Mouse (Mus musculus) hindbrain, embryonic 15.5 days (tissue): Measurements from ENCODE around the gene Cox10. TPM values are rescaled to one million over a fixed set of nuclear protein-coding genes. Genes with fewer than 3 reads are reported as not detected.

Source experiments
- ATAC-seq: fragments of 200-750 bp; cut with Nextera tagmentation; 2 replicates; pipeline ENCODE4 v1.8.0; 2017; ENCODE audit warnings: low read depth, moderate number of reproducible peaks, moderate TSS enrichment; ENCODE audit not compliant: low FRiP score
- H3K27ac ChIP-seq: fragments of 300-500 bp; sonication (generic); replicated peaks from 2 replicates; pipeline ENCODE4 v1.5.1; 2015; ENCODE audit warnings: mild to moderate bottlenecking, inconsistent platforms
- H3K27me3 ChIP-seq: fragments of 300-500 bp; sonication (generic); 2 replicates; pipeline ENCODE4 v1.6.1; 2015; ENCODE audit warnings: control low read depth, inconsistent platforms
- H3K36me3 ChIP-seq: fragments of 300-500 bp; sonication (generic); 2 replicates; pipeline ENCODE4 v1.6.1; 2015; ENCODE audit warnings: control low read depth, inconsistent platforms
- H3K4me1 ChIP-seq: fragments of 300-500 bp; sonication (generic); replicated peaks from 2 replicates; pipeline ENCODE4 v1.6.1; 2015; ENCODE audit warnings: control low read depth, inconsistent platforms
- H3K4me2 ChIP-seq: fragments of 300-500 bp; sonication (generic); 2 replicates; pipeline ENCODE4 v1.6.1; 2015; ENCODE audit warnings: moderate library complexity, mild to moderate bottlenecking, inconsistent platforms
- H3K4me3 ChIP-seq: fragments of 300-500 bp; sonication (generic); 2 replicates; pipeline ENCODE4 v1.5.1; 2015; ENCODE audit warnings: mild to moderate bottlenecking, inconsistent platforms
- H3K9ac ChIP-seq: fragments of 300-500 bp; sonication (generic); 2 replicates; pipeline ENCODE4 v1.6.1; 2015; ENCODE audit warnings: inconsistent platforms
- H3K9me3 ChIP-seq: fragments of 300-500 bp; sonication (generic); 2 replicates; pipeline ENCODE4 v1.6.1; 2016; ENCODE audit warnings: control low read depth, inconsistent platforms
- WGBS: fragments of 180-500 bp; shearing (Covaris S2); methylation state at CpG from one replicate; pipeline ENCODE4 v1.1.7; 2015; 5-methylcytosine and 5-hydroxymethylcytosine counted together
- polyA plus RNA-seq: library from polyadenylated mRNA; unstranded; fragments of >200 nt; fragmentation: Nextera tagmentation; extraction: Ambion mirVana; gene quantifications from 2 replicates; pipeline ENCODE4 v1.2.1, GENCODE M21; 2015

Cox10 gene
- polyA plus RNA-seq, 1 experiment from 2014 or later: 23.3 TPM

- ATAC-seq: no peak
- WGBS: 2% methylated on average over 52 of the region's 52 CpGs
- peak overlapping the region; percentile 59 for H3K4me3 ChIP-seq
- peak overlapping the region; percentile 85 for H3K4me2 ChIP-seq
- H3K27ac ChIP-seq: no peak overlapping the region
- H3K9me3 ChIP-seq: no peaks in the 10 kb centered on the region
- peaks cover 49% of the 10 kb centered on the region for H3K27me3 ChIP-seq
- peaks cover 62% of the 10 kb centered on the region for H3K4me1 ChIP-seq
- H3K36me3 ChIP-seq: no peaks in the 10 kb centered on the region
- peak overlapping the region; percentile 40 for H3K9ac ChIP-seq
Observed at GRCm38 (mm10) chr11:63919211-63920098, 159.8 kb downstream of the Cox10 start.

- Histone ChIP-seq H3K4me3 (peak overlapping the region; percentile 59), H3K9ac (peak overlapping the region; percentile 40), H3K27me3 (peaks cover 47% of the 10 kb centered on the region), H3K36me3 (no peaks in the 10 kb centered on the region), H3K9me3 (no peaks in the 10 kb centered on the region), H3K27ac (no peak overlapping the region; the same call in 1 of the 2 replicates), H3K4me1 (peaks cover 63% of the 10 kb centered on the region), H3K4me2 (peak overlapping the region; percentile 85)
- 19% methylated on average over 17 of the region's 17 CpGs for WGBS
- ATAC-seq: no peak
Observed at GRCm38 (mm10) chr11:63918321-63919105, 160.8 kb downstream of the Cox10 start.

- no peak overlapping the region for H3K4me3 ChIP-seq
- peak overlapping the region; percentile 85 for H3K4me2 ChIP-seq
- WGBS: 21% methylated on average over 6 of the region's 6 CpGs
- no peak for ATAC-seq
- no peak overlapping the region for H3K9ac ChIP-seq
- H3K9me3 ChIP-seq: no peaks in the 10 kb centered on the region
- peaks cover 49% of the 10 kb centered on the region for H3K27me3 ChIP-seq
- no peak overlapping the region for H3K27ac ChIP-seq
- no peaks in the 10 kb centered on the region for H3K36me3 ChIP-seq
- H3K4me1 ChIP-seq: peaks cover 56% of the 10 kb centered on the region
Observed at GRCm38 (mm10) chr11:63917561-63917960, 161.7 kb downstream of the Cox10 start.

- H3K9ac ChIP-seq: peak overlapping the region; percentile 5; the same call in 1 of the 2 replicates
- peak overlapping the region; percentile 40 for H3K4me3 ChIP-seq
- H3K4me2 ChIP-seq: peak overlapping the region; percentile 95
- peaks cover 27% of the 10 kb centered on the region for H3K4me1 ChIP-seq
- 3% methylated on average over 20 of the region's 20 CpGs for WGBS
- H3K27ac ChIP-seq: no peak overlapping the region
- peak; percentile 92 for ATAC-seq
- H3K9me3 ChIP-seq: no peaks in the 10 kb centered on the region
- H3K27me3 ChIP-seq: peaks cover 43% of the 10 kb centered on the region
- no peaks in the 10 kb centered on the region for H3K36me3 ChIP-seq
Observed at GRCm38 (mm10) chr11:63914388-63914787, 164.9 kb downstream of the Cox10 start.

- peaks cover 43% of the 10 kb centered on the region for H3K27me3 ChIP-seq
- ATAC-seq: peak; percentile 52; the same call in 1 of the 2 replicates
- no peak overlapping the region for H3K27ac ChIP-seq
- peak overlapping the region; percentile 40 for H3K4me3 ChIP-seq
- H3K9ac ChIP-seq: peak overlapping the region; percentile 5; the same call in 1 of the 2 replicates
- H3K9me3 ChIP-seq: no peaks in the 10 kb centered on the region
- H3K4me1 ChIP-seq: peaks cover 23% of the 10 kb centered on the region
- H3K36me3 ChIP-seq: no peaks in the 10 kb centered on the region
- peak overlapping the region; percentile 95 for H3K4me2 ChIP-seq
- WGBS: 22% methylated on average over 4 of the region's 4 CpGs
Observed at GRCm38 (mm10) chr11:63913936-63914335, 165.3 kb downstream of the Cox10 start.

Other genes with a start within 250 kb of the Cox10 start
- 6.5 and 7.0 TPM in 2 replicates for gene Hs3st3b1, start 157.2 kb downstream of the Cox10 start, polyA plus RNA-seq